Mouse (Mus musculus) neural tube, embryonic 11.5 days (tissue): Measurements from ENCODE around the gene Lsm10. TPM values are rescaled to one million over a fixed set of nuclear protein-coding genes. Genes with fewer than 3 reads are reported as not detected.

Experiments
- ATAC-seq: fragments of 200-750 bp; cut with Nextera tagmentation; 2 replicates; pipeline ENCODE4 v1.8.0; 2017; ENCODE audit warnings: moderate number of reproducible peaks, mild to moderate bottlenecking, moderate TSS enrichment, moderate library complexity; ENCODE audit not compliant: insufficient read depth, low FRiP score, low TSS enrichment
- DNase-seq: peaks from one replicate; pipeline ENCODE4 v3.0.0-alpha.2; 2015; ENCODE audit warnings: low spot score
- H3K27ac ChIP-seq: fragments of 300-500 bp; sonication (generic); 2 replicates; pipeline ENCODE4 v1.5.1; 2014; ENCODE audit warnings: low read depth, mild to moderate bottlenecking, low read length
- H3K27me3 ChIP-seq: fragments of 300-500 bp; sonication (generic); 2 replicates; pipeline ENCODE4 v1.6.1; 2014; ENCODE audit warnings: mild to moderate bottlenecking, low read length, mixed read lengths; ENCODE audit not compliant: control insufficient read depth, insufficient read depth
- H3K36me3 ChIP-seq: fragments of 300-500 bp; sonication (generic); 2 replicates; pipeline ENCODE4 v1.6.1; 2014; ENCODE audit warnings: mild to moderate bottlenecking, low read length, moderate library complexity, mixed read lengths; ENCODE audit not compliant: control insufficient read depth, insufficient read depth
- H3K4me1 ChIP-seq: fragments of 300-500 bp; sonication (generic); 2 replicates; pipeline ENCODE4 v1.6.1; 2014; ENCODE audit warnings: low read length, mixed read lengths; ENCODE audit not compliant: control insufficient read depth, insufficient read depth
- H3K4me2 ChIP-seq: fragments of 300-500 bp; sonication (generic); 2 replicates; pipeline ENCODE4 v1.6.1; 2014; ENCODE audit warnings: low read depth, mild to moderate bottlenecking, moderate library complexity
- H3K4me3 ChIP-seq: fragments of 300-500 bp; sonication (generic); 2 replicates; pipeline ENCODE4 v1.5.1; 2014; ENCODE audit warnings: low read depth, low read length
- H3K9ac ChIP-seq: fragments of 300-500 bp; sonication (generic); 2 replicates; pipeline ENCODE4 v1.6.1; 2014; ENCODE audit warnings: mild to moderate bottlenecking, low read length
- H3K9me3 ChIP-seq: fragments of 300-500 bp; sonication (generic); 2 replicates; pipeline ENCODE4 v1.6.1; 2016; ENCODE audit warnings: low read length; ENCODE audit not compliant: control insufficient read depth
- WGBS: fragments of 180-500 bp; shearing (Covaris S2); extraction: QIAGEN DNeasy Blood & Tissue Kit; methylation state at CpG from one replicate; pipeline ENCODE4 v1.1.7; 2014; 5-methylcytosine and 5-hydroxymethylcytosine counted together
- polyA plus RNA-seq: library from polyadenylated mRNA; unstranded; fragments of >200 nt; fragmentation: Nextera tagmentation; extraction: Ambion mirVana; gene quantifications from 2 replicates; pipeline ENCODE4 v1.2.1, GENCODE M21; 2014

Lsm10 gene
- polyA plus RNA-seq, 1 experiment from 2014 or later: 42.6 TPM

- H3K27ac ChIP-seq: no peak overlapping the region
- DNase-seq (no peak), ATAC-seq (no peak)
- H3K4me3 ChIP-seq: no peak overlapping the region
- H3K4me1 ChIP-seq: no peaks in the 10 kb centered on the region
- H3K27me3 ChIP-seq: no peaks in the 10 kb centered on the region
- H3K9me3 ChIP-seq: no peaks in the 10 kb centered on the region
- 86% methylated on average over 7 of the region's 7 CpGs for WGBS
- H3K9ac ChIP-seq: no peak overlapping the region
- no peak overlapping the region for H3K4me2 ChIP-seq
- no peaks in the 10 kb centered on the region for H3K36me3 ChIP-seq
These were observed 31.2 kb upstream of the Lsm10 start for GRCm38 (mm10) chr4:126065241-126065640.

- no peak for DNase-seq
- no peak overlapping the region for H3K4me2 ChIP-seq
- H3K36me3 ChIP-seq: no peaks in the 10 kb centered on the region
- H3K27ac ChIP-seq: no peak overlapping the region
- WGBS: 80% methylated on average over 15 of the region's 15 CpGs
- H3K9me3 ChIP-seq: no peaks in the 10 kb centered on the region
- no peaks in the 10 kb centered on the region for H3K4me1 ChIP-seq
- no peaks in the 10 kb centered on the region for H3K27me3 ChIP-seq
- H3K9ac ChIP-seq: no peak overlapping the region
- no peak overlapping the region for H3K4me3 ChIP-seq
- ATAC-seq: no peak
These were observed 28.9 kb upstream of the Lsm10 start for GRCm38 (mm10) chr4:126067401-126068077.

DNA sequence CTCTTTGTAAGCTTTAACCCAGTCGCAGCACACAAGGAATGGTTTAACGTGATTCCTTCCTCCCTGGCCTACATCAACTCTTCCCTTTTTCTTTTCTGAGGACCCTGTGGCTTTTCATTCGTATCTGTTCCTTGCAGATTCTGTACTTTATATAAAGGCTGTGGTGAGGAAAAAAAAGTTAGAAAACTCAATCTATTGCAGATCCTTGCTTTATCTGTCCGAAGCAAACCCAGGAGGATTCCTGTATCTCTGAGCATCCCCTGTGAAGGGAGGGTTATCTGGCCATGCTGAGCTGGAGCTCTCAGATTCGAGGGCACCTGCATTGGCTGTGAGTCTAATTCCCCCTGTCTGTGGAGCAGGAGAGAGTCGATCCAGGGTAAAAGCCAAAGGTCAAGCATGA is 27.6 kb upstream of the Lsm10 start:
- Histone ChIP-seq H3K9me3 (no peaks in the 10 kb centered on the region), H3K4me2 (no peak overlapping the region), H3K36me3 (no peaks in the 10 kb centered on the region), H3K9ac (no peak overlapping the region), H3K4me3 (no peak overlapping the region), H3K27me3 (no peaks in the 10 kb centered on the region), H3K27ac (no peak overlapping the region), H3K4me1 (no peaks in the 10 kb centered on the region)
- WGBS: 86% methylated on average over 6 of the region's 6 CpGs
- DNase-seq (no peak), ATAC-seq (no peak)

DNA sequence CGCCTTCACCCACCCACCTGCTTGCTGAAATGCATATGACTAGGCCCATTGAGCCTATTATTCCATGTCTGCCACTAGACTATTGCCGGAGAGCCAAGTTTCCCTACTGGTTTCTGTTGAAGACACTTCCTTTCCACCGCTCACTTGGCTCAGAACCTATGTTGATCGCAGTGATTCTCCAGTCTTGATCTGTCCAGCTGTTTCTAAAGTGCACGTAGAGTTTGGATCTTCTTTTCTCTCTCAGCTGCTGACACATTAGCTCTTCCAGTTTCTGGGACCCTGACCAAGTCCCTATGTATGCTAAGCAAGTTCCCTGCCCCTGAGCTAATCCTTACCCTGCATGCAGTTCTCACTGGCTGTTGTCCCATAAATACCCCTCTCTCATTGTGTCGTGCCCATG is 18.6 kb upstream of the Lsm10 start:
- no peaks in the 10 kb centered on the region for H3K27me3 ChIP-seq
- H3K4me1 ChIP-seq: no peaks in the 10 kb centered on the region
- no peaks in the 10 kb centered on the region for H3K9me3 ChIP-seq
- no peak for DNase-seq
- no peaks in the 10 kb centered on the region for H3K36me3 ChIP-seq
- no peak overlapping the region for H3K4me2 ChIP-seq
- H3K27ac ChIP-seq: no peak overlapping the region
- no peak for ATAC-seq
- no peak overlapping the region for H3K4me3 ChIP-seq
- WGBS: 90% methylated on average over 6 of the region's 6 CpGs
- H3K9ac ChIP-seq: no peak overlapping the region

DNA sequence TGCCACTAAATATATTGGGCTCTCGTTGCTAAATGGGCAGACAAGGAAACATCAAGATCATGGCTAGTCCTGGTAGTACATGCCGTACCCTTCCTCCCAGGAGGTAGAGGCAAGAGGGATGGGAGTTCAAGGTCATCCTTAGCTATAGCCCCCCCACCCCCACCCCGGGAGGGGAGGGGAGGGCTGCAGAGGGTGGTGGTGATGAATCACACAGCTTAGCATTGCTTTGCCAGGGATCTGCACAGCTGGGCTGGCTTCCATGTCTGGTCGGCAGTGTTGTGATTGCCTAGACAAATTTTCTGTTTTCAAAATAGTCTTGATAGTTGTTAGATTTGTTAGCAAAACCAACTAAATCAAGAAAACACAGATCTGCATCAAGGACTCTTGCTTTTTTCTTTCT is 17.2 kb upstream of the Lsm10 start:
- DNase-seq: no peak

DNA sequence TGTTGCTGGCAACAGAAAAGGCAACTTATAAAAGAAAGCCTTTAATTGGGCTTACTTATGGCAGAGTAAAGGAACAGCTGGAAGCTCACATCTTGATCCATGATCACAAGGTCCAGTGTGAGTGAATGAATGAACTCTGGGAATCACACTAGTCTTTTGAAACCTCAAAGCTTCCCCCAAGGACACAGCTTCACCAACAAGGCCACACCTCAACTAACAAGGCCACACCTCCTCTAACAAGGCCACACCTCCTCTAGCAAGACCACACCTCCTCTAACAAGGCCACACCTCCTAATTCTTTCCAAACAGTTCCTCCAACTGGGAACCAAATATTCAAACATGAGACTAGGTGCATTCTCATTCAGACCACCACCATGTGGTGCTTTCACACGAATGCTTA is 14.8 kb upstream of the Lsm10 start:
- DNase-seq (no peak), ATAC-seq (no peak)
- H3K4me1 ChIP-seq: no peaks in the 10 kb centered on the region
- no peaks in the 10 kb centered on the region for H3K36me3 ChIP-seq
- no peak overlapping the region for H3K4me3 ChIP-seq
- no peak overlapping the region for H3K4me2 ChIP-seq
- no peak overlapping the region for H3K9ac ChIP-seq
- H3K9me3 ChIP-seq: no peaks in the 10 kb centered on the region
- no peaks in the 10 kb centered on the region for H3K27me3 ChIP-seq
- 95% methylated on average over 1 of the region's 1 CpGs for WGBS
- no peak overlapping the region for H3K27ac ChIP-seq

More for the DNA sequence above, 17.2 kb upstream of the Lsm10 start:
- Histone ChIP-seq H3K9ac (no peak overlapping the region), H3K27ac (no peak overlapping the region), H3K9me3 (no peaks in the 10 kb centered on the region), H3K36me3 (no peaks in the 10 kb centered on the region), H3K4me2 (no peak overlapping the region), H3K4me3 (no peak overlapping the region), H3K27me3 (no peaks in the 10 kb centered on the region), H3K4me1 (no peaks in the 10 kb centered on the region)
- WGBS: 86% methylated on average over 4 of the region's 4 CpGs
- no peak for ATAC-seq

- Histone ChIP-seq H3K4me1 (no peaks in the 10 kb centered on the region), H3K27me3 (no peaks in the 10 kb centered on the region), H3K36me3 (no peaks in the 10 kb centered on the region), H3K9me3 (no peaks in the 10 kb centered on the region), H3K4me2 (no peak overlapping the region), H3K27ac (no peak overlapping the region), H3K9ac (no peak overlapping the region), H3K4me3 (no peak overlapping the region)
- WGBS: 95% methylated on average over 9 of the region's 9 CpGs
- DNase-seq: no peak
- ATAC-seq: no peak
These were observed 13.4 kb upstream of the Lsm10 start for GRCm38 (mm10) chr4:126083021-126083420.

- 71% methylated on average over 8 of the region's 8 CpGs for WGBS
- no peaks in the 10 kb centered on the region for H3K27me3 ChIP-seq
- no peak for ATAC-seq
- no peak for DNase-seq
- no peak overlapping the region for H3K4me3 ChIP-seq
- no peaks in the 10 kb centered on the region for H3K4me1 ChIP-seq
- no peaks in the 10 kb centered on the region for H3K36me3 ChIP-seq
- no peak overlapping the region for H3K9ac ChIP-seq
- H3K9me3 ChIP-seq: no peaks in the 10 kb centered on the region
- no peak overlapping the region for H3K27ac ChIP-seq
- no peak overlapping the region for H3K4me2 ChIP-seq
These were observed 12.0 kb upstream of the Lsm10 start for GRCm38 (mm10) chr4:126084382-126084781.

GRCm38 (mm10) chr4:126085996-126086576 is 10.3 kb upstream of the Lsm10 start:
- WGBS: 31% methylated on average over 7 of the region's 7 CpGs
- no peak for ATAC-seq

More at GRCm38 (mm10) chr4:126085996-126086576, 10.3 kb upstream of the Lsm10 start:
- H3K4me2 ChIP-seq: no peak overlapping the region
- peak; percentile 80 for DNase-seq
- no peak overlapping the region for H3K27ac ChIP-seq
- H3K4me3 ChIP-seq: no peak overlapping the region
- H3K9ac ChIP-seq: 0 out of 2 replicates have a peak overlapping the region, but pooled peaks have one; percentile 14
- no peaks in the 10 kb centered on the region for H3K27me3 ChIP-seq
- no peaks in the 10 kb centered on the region for H3K9me3 ChIP-seq
- H3K4me1 ChIP-seq: no peaks in the 10 kb centered on the region
- H3K36me3 ChIP-seq: no peaks in the 10 kb centered on the region
